Mouse (Mus musculus) ES-E14 (cell line): ENCODE results near the gene Mpo. TPM values are rescaled to one million over a fixed set of nuclear protein-coding genes. Genes with fewer than 3 reads are reported as not detected.

ENCODE experiments used
- DNase-seq: peaks from one replicate; pipeline ENCODE4 v3.0.0-alpha.2; 2013; ENCODE audit warnings: low read depth, low spot score
- H3K27ac ChIP-seq: 2 replicates; pipeline ENCODE4 v1.5.1; 2012; ENCODE audit warnings: low read depth, mild to moderate bottlenecking, low read length, moderate library complexity, mixed read lengths; ENCODE audit not compliant: poor library complexity, insufficient read depth, severe bottlenecking
- H3K36me3 ChIP-seq: 2 replicates; pipeline ENCODE4 v1.6.1; 2012; ENCODE audit warnings: mild to moderate bottlenecking, low read length, moderate library complexity, mixed read lengths; ENCODE audit not compliant: control insufficient read depth, poor library complexity, insufficient read depth, severe bottlenecking
- H3K4me1 ChIP-seq, 2 experiments: fragments of 150-350 bp in 1 of 2; sonication (generic) in 1 of 2; 2 replicates each; pipeline ENCODE4 v1.6.1; 2012; ENCODE audit warnings: low read length in 2 of 2, mild to moderate bottlenecking in 1 of 2, mixed read lengths in 1 of 2; ENCODE audit not compliant: control insufficient read depth in 2 of 2, insufficient read depth in 2 of 2, poor library complexity in 1 of 2
- H3K4me3 ChIP-seq, 2 experiments: fragments of 150-350 bp in 1 of 2; sonication (generic) in 1 of 2; 2 replicates each; pipeline ENCODE4 v1.5.1; 2012; ENCODE audit warnings: low read length in 2 of 2, low read depth in 1 of 2, mild to moderate bottlenecking in 1 of 2, mixed read lengths in 1 of 2; ENCODE audit not compliant: insufficient read depth in 1 of 2, poor library complexity in 1 of 2, severe bottlenecking in 1 of 2
- H3K9ac ChIP-seq: 2 replicates; pipeline ENCODE4 v1.6.1; 2012; ENCODE audit warnings: low read depth, mild to moderate bottlenecking, low read length, mixed read lengths; ENCODE audit not compliant: poor library complexity, insufficient read depth, severe bottlenecking
- H3K9me3 ChIP-seq: fragments of 150-350 bp; sonication (generic); 2 replicates; pipeline ENCODE4 v1.6.1; 2012; ENCODE audit warnings: low read depth, mild to moderate bottlenecking, low read length; ENCODE audit not compliant: control insufficient read depth, insufficient read depth
- CHD2 ChIP-seq: IDR thresholded peaks from 2 replicates; pipeline ENCODE4 v1.6.1; 2014; ENCODE audit warnings: mild to moderate bottlenecking, low read depth, low read length, inconsistent platforms
- HCFC1 ChIP-seq: IDR thresholded peaks from 2 replicates; pipeline ENCODE4 v1.6.1; 2012; ENCODE audit warnings: low read length, inconsistent platforms, borderline replicate concordance; ENCODE audit not compliant: insufficient read depth
- MAFK ChIP-seq: IDR thresholded peaks from 2 replicates; pipeline ENCODE4 v1.6.1; 2014; ENCODE audit warnings: mild to moderate bottlenecking, low read depth, low read length, inconsistent platforms; ENCODE audit not compliant: insufficient read depth
- ZC3H11A ChIP-seq: IDR thresholded peaks from 2 replicates; pipeline ENCODE4 v1.6.1; 2012; ENCODE audit warnings: low read depth, mild to moderate bottlenecking, inconsistent platforms, low read length, borderline replicate concordance
- ZNF384 ChIP-seq: IDR thresholded peaks from 2 replicates; pipeline ENCODE4 v1.6.1; 2012; ENCODE audit warnings: low read depth, low read length, inconsistent platforms
- in situ Hi-C, 2 experiments: fragments of 600-800 bp; cut with MboI; formaldehyde crosslinking; loops; one replicate each; pipeline ENCODE4 v1.15.1; 2025; ENCODE audit warnings: low sequenced_read_pairs in 2 of 2, inconsistent platforms in 1 of 2; ENCODE audit not compliant: unreplicated experiment in 2 of 2
- total RNA-seq: library from RNA; depleted of rRNA; stranded (reverse); fragments of 300-350 nt; gene quantifications from 2 replicates; pipeline ENCODE4 v1.2.3, GENCODE M21; 2012

Mpo gene
- total RNA-seq, 1 experiment: not detected

- peak; percentile 56; the same call in 1 of the 2 replicates for TF ChIP-seq ZC3H11A
- no peak for TF ChIP-seq CHD2
These were observed 22.4 kb upstream of the Mpo start for GRCm38 (mm10) chr11:87770989-87771388.

DNA sequence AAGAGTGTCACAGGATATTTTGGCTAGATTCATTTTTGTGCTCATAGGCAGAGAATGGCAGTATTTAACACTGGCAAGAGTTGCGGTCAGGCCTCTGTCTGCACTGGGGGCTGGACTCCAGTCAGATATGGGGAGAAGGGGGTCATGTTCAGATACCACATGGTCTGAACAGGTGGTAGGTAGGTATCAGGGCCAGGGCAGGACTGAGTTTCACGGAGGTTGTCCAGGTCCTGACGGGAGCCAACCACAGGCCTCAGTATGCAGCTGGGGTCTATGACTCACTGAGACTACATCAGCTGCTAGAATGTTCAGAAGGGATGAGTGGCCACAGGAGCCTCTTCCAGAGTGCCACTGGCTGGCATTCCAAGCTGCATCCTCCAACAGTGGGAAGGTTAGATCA lies 21.0 kb upstream of the Mpo start:
- H3K36me3 ChIP-seq: no peaks in the 10 kb centered on the region
- H3K4me1 ChIP-seq: no peaks in the 10 kb centered on the region
- in situ Hi-C loops: no loop called here
- H3K9ac ChIP-seq: no peak overlapping the region
- no peak for DNase-seq
- no peaks in the 10 kb centered on the region for H3K9me3 ChIP-seq
- no peak overlapping the region for H3K27ac ChIP-seq
- H3K4me3 ChIP-seq: no peak overlapping the region
- no peak for TF ChIP-seq CHD2
- no peak for TF ChIP-seq ZNF384
- TF ChIP-seq MAFK: no peak
- no peak for TF ChIP-seq ZC3H11A

More at GRCm38 (mm10) chr11:87770989-87771388, 22.4 kb upstream of the Mpo start:
- no peaks in the 10 kb centered on the region for H3K4me1 ChIP-seq
- no peak for DNase-seq
- no peaks in the 10 kb centered on the region for H3K9me3 ChIP-seq
- H3K9ac ChIP-seq: no peak overlapping the region
- no peaks in the 10 kb centered on the region for H3K36me3 ChIP-seq
- no peak overlapping the region for H3K27ac ChIP-seq
- in situ Hi-C loops: no loop called here
- H3K4me3 ChIP-seq: no peak overlapping the region

DNA sequence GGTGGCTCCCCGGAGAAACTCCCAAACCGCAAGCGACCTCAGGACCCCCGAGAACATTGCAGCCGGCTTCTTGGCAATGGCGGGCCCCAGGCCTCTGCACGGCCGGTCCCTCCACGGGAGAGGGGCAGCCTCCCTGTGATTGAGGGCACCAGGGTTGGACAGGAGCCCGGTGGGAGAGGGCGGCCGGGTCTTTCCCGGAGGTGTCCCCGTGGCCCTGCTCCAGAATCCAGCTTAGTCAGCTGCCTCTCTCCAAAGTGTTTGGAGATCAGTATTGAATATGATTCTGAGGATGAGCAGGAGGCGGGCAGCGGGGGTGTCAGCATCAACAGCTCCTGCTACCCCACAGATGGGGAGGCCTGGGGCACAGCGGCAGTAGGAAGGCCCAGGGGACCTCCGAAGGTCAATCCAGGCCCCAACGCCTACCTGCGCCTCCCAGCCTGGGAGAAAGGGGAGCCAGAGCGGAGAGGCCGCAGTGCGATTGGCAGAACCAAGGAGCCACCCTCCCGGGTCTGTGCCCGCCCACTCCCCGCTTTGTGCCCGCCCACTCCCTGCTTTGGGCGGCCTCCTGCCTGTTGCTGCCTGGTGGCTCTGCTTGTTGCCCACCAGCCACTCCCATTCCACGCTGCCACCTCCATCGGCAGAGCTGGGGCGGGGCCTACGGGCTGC lies 15.1 kb upstream of the Mpo start:
- DNase-seq: peak; percentile 85
- in situ Hi-C loops: no loop called here
- H3K36me3 ChIP-seq: no peaks in the 10 kb centered on the region
- H3K4me1 ChIP-seq: peaks cover 0 to 5% of the 10 kb centered on the region in 2 experiments; a peak in 2 of 4 replicates
- no peak for TF ChIP-seq CHD2
- no peak overlapping the region for H3K27ac ChIP-seq
- H3K9ac ChIP-seq: peak overlapping the region; percentile 57
- H3K4me3 ChIP-seq: peak overlapping the region; percentile 50 to 76
- no peaks in the 10 kb centered on the region for H3K9me3 ChIP-seq

- Histone ChIP-seq H3K27ac (no peak overlapping the region), H3K4me1 (peaks cover 0 to 5% of the 10 kb centered on the region in 2 experiments; a peak in 2 of 4 replicates), H3K36me3 (no peaks in the 10 kb centered on the region), H3K9ac (peak overlapping the region; percentile 37; the same call in 1 of the 2 replicates), H3K9me3 (no peaks in the 10 kb centered on the region), H3K4me3 (peak overlapping the region; percentile 24 to 76; a peak in 3 of 4 replicates)
- DNase-seq: no peak
- TF ChIP-seq MAFK: no peak
- TF ChIP-seq ZC3H11A: no peak
- no peak for TF ChIP-seq CHD2
- no peak for TF ChIP-seq HCFC1
- TF ChIP-seq ZNF384: no peak
- in situ Hi-C loops: no loop called here
These were observed 14.5 kb upstream of the Mpo start for GRCm38 (mm10) chr11:87778915-87779314.

DNA sequence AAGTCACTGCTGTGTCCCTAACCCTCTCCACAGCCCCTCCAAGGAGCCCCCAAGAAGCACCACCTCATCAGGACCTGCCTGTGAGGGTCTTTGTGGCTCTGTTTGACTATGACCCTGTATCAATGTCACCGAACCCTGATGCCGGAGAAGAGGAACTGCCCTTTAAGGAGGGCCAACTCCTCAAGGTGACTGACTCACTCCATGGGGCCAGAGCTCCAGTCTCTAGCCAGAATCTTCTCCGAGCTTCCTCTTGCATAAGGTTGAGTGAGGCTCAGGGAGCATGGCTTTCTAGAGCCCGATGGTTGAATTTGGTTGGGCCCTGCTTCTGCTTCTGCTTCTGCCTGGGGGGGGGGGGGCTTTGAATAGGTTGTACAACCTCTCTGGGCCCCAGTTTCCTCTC lies 14.0 kb upstream of the Mpo start:
- DNase-seq: no peak
- Histone ChIP-seq H3K9me3 (no peaks in the 10 kb centered on the region), H3K27ac (no peak overlapping the region), H3K4me1 (peaks cover 0 to 5% of the 10 kb centered on the region in 2 experiments; a peak in 2 of 4 replicates), H3K4me3 (peak overlapping the region in 1 of 2 experiments; percentile 76; a peak in 1 of 4 replicates), H3K36me3 (no peaks in the 10 kb centered on the region), H3K9ac (no peak overlapping the region)
- in situ Hi-C loops: no loop called here
- TF ChIP-seq HCFC1 (no peak), MAFK (no peak), CHD2 (no peak), ZC3H11A (no peak), ZNF384 (no peak)
